Mouse (Mus musculus): ENCODE measurements around the gene Vmn1r212. TPM values are rescaled to one million over a fixed set of nuclear protein-coding genes. Genes with fewer than 3 reads are reported as not detected.

Gene Vmn1r212
- not detected for total RNA-seq (2023)

DNA sequence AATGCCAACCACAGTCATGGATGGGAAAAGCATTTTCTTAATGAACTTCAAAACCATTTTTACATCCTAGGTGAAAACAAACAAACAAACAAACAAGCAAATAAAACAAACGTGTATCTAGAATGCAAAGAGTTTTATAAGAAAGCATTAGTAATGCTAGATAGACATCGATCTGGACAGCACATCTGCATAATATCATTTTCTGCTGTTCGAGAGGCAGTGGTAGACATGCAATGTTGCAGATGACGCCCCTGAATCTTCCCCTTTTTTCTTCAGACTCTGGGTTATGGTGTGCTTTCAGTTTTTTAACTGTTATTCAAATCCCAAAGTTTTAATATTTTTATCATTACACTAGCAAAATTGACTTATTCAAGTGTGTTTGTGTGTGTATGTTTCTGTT is at the start of gene Vmn1r212:
TSS of gene Vmn1r212 (minus strand) at position 101 of the 400 bp plus-strand sequence.

GRCm38 (mm10) chr13:22857461-22857860 is 26.5 kb downstream of the Vmn1r212 start, which contains the start of gene Vmn1r211:
TSS of gene Vmn1r211 (minus strand) at chr13:22857561.

Other genes starting within 250 kb of the Vmn1r212 start
- not detected for gene Vmn1r207-ps, start 154.6 kb downstream of the Vmn1r212 start, total RNA-seq (2023)
- gene Vmn1r208, start 106.8 kb downstream of the Vmn1r212 start, total RNA-seq (2023): not detected
- gene Vmn1r209, start 74.5 kb downstream of the Vmn1r212 start, total RNA-seq (2023): under 1 TPM in 1 of 2 experiments, not detected in 1; 0.15 TPM
- not detected for gene Vmn1r210, start 52.9 kb downstream of the Vmn1r212 start, total RNA-seq (2023)
- gene Vmn1r211, start 26.6 kb downstream of the Vmn1r212 start, total RNA-seq (2023): not detected
- not detected for gene Vmn1r213, start 123.5 kb upstream of the Vmn1r212 start, total RNA-seq (2023)
- not detected for gene Vmn1r214, start 146.2 kb upstream of the Vmn1r212 start, total RNA-seq (2023)
- gene Vmn1r215, start 183.8 kb upstream of the Vmn1r212 start, total RNA-seq (2023): not detected
- not detected for gene Vmn1r217, start 234.0 kb upstream of the Vmn1r212 start, total RNA-seq (2023)
- not detected for gene Vmn1r218, start 248.9 kb upstream of the Vmn1r212 start, total RNA-seq (2023)

All from T-cell, adult 66 days (primary cell).